Mouse (Mus musculus): Measurements from ENCODE around the gene Hist1h3b.
"Not testable (repeated sequence)": the region's sequence is repeated elsewhere in the genome, so short reads cannot be mapped to it uniquely, and the experiment has no call there.

GRCm38 (mm10) chr13:23702801-23703200, 49.3 kb upstream of the Hist1h3b start:
- not testable (repeated sequence) for TF ChIP-seq CTCF, POLR2A (IDR thresholded peaks at IDR 0.05; ENCODE audit: insufficient read depth, low read depth, low read length)
